Mouse (Mus musculus): ENCODE measurements around the gene Spag9.

GRCm38 (mm10) chr11:94143336-94143735, 147.4 kb downstream of the Spag9 start:
- TF ChIP-seq GATA1 (IDR thresholded peaks at IDR 0.05; ENCODE audit: low read length) (no peak), TAL1 (IDR thresholded peaks at IDR 0.05; ENCODE audit: low read length) (no peak)

Measured in erythroblast, embryonic 14.5 days (primary cell).